Mouse (Mus musculus) T-helper 17 cell (primary cell): ENCODE measurements around the gene Vmn1r159.
"Not testable (repeated sequence)": the region's sequence is repeated elsewhere in the genome, so short reads cannot be mapped to it uniquely, and the experiment has no call there.

ENCODE experiments used
- in situ Hi-C, 2 experiments: fragments of 300-600 bp; cut with MboI, MseI; formaldehyde crosslinking; loops; 1 replicate in 1 of 2; 2 replicates in 1 of 2; pipeline ENCODE4 v1.15.1; 2025; ENCODE audit warnings: high pct_unique_total_duplicates in 2 of 2

Gene Vmn1r159

DNA sequence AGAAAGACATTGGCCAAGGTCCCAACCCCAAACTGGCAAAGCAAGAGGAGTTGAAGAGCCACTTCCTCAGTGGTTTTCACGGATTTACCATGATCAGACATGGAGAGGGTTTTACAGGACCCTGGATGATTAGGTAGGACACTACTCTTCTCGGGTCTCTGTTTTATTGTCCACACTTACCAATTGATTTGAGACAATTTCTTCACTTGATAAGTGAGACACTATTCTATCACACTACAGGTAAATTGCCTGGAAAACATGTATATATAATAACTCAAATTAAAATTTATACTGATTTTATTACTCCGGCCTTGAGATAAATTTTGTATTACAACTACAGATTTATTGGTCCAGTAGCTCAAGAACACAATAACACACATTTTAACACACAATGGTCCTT is at the start of gene Vmn1r159:
Vmn1r159 (minus strand) TSS at position 101 of the 400 bp plus-strand sequence.
- in situ Hi-C loops = not testable (repeated sequence)

DNA sequence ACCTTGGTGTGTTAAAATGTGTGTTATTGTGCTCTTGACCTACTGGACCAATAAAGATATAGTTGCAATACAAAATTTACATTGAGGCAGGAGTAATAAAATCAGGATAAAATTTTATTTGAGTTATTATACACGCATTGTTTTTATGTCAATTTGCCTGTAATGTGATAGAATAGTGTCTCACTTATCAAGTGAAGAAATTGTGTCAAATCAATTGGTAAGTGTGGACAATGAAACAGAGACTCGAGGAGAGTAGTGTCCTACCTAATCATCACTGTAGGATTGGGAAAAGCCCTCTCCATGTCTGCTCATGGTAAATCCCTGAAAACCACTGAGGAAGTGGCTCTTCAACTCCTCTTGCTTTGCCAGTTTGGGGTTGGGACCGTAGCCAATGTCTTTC is 27.5 kb upstream of the Vmn1r159 start, which contains the start of gene Vmn1r160:
Vmn1r160 (plus strand) TSS at position 301 of the 400 bp plus-strand sequence.
- in situ Hi-C loops = loop anchor here in 1 of 2 experiments (5.0 kb wide), 1 partner anchor 1704 kb away; no protein-coding TSS in a partner anchor
